Mouse (Mus musculus): ENCODE measurements around the gene Nptn.

DNA sequence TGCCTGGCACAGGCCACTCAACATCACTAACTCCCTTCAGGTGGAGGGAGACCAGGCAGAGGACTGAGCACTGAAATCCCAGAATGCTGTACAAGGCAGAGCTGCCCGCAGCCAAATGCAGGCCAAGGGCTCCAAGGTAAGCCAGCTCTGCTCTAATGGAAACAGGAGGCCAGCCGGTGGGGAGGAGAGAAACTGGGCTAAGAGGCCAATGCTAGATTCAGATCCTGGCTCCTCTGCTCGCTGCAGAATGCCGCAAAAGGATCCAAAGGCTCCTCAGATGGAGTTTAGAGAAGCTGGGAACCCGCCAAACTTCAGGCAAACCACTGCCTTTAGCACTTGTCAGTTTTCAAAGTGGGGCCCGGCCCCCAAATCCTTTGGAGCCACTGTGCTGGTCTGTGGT lies 48.7 kb upstream of the Nptn start:
- TF ChIP-seq CTCF (IDR thresholded peaks at IDR 0.05; ENCODE audit: extremely low read depth, insufficient read depth, low read length) (no peak), POLR2A (IDR thresholded peaks at IDR 0.05; ENCODE audit: extremely low read depth, insufficient read depth, low read length) (no peak)
